Mouse (Mus musculus) kidney, adult 18-20 months (tissue): ENCODE data around the gene Idh2.
"Not testable (repeated sequence)": the region's sequence is repeated elsewhere in the genome, so short reads cannot be mapped to it uniquely, and the experiment has no call there.

Source experiments
- DNase-seq: peaks from one replicate; pipeline ENCODE4 v3.0.0; 2021

The Idh2 gene

GRCm38 (mm10) chr7:80058405-80059063, 56.7 kb downstream of the Idh2 start:
- no peak for DNase-seq

GRCm38 (mm10) chr7:80057781-80058180, 57.4 kb downstream of the Idh2 start:
- peak; percentile 55 for DNase-seq

GRCm38 (mm10) chr7:80057002-80057691, 58.0 kb downstream of the Idh2 start:
- peak; percentile 80 for DNase-seq

GRCm38 (mm10) chr7:80055781-80056180, 59.4 kb downstream of the Idh2 start:
- peak; percentile 40 for DNase-seq

GRCm38 (mm10) chr7:80053147-80053546, 62.0 kb downstream of the Idh2 start:
- peak; percentile 49 for DNase-seq

GRCm38 (mm10) chr7:80052261-80052660, 62.9 kb downstream of the Idh2 start:
- DNase-seq, result peak; percentile 72

GRCm38 (mm10) chr7:80051835-80052234, 63.4 kb downstream of the Idh2 start:
- DNase-seq, result peak; percentile 14

GRCm38 (mm10) chr7:80050382-80050781, 64.8 kb downstream of the Idh2 start:
- DNase-seq, result not testable (repeated sequence)

- no peak for DNase-seq
These were observed 65.4 kb downstream of the Idh2 start for GRCm38 (mm10) chr7:80049746-80050145.

- DNase-seq, result no peak
These were observed 68.2 kb downstream of the Idh2 start for GRCm38 (mm10) chr7:80047041-80047440.
